Mouse (Mus musculus): ENCODE data around the gene Sco1. TPM values are rescaled to one million over a fixed set of nuclear protein-coding genes. Genes with fewer than 3 reads are reported as not detected.
A peak's percentile ranks its signal among the peaks of the same experiment; 100 is the strongest.

Gene Sco1
- total and polyA plus RNA-seq, 3 experiments, result 14.1 to 32.9 TPM; not detected in 1

DNA sequence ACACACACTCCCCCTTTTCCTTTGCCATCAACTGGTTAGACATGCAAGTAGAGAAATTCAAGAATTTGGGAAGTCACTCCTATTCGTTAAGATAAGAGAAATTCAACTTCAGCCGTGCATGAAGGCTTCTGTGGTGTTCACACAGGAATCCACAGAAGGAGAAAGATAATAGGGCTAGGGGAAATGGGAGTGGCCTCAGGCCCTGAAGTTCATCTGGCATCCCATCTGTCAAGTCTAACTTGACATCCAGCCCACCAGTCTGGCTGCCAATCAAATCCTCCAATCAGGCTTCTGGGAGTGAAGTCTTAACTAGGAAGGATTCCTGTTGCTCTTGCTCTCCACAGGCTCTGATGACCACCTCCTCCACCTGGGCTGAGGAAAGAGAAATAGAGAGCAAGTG is 49.6 kb upstream of the Sco1 start:
- Histone ChIP-seq H3K4me3 (ENCODE audit: control insufficient read depth in 1 of 2, insufficient read depth in 1 of 2, low read depth in 2 of 2, low read length in 2 of 2) (no peak overlapping the region), H3K27ac (ENCODE audit: control insufficient read depth, low read depth, low read length) (no peak overlapping the region), H3K9ac (ENCODE audit: control insufficient read depth, low read depth, low read length, poor library complexity, severe bottlenecking) (no peak overlapping the region), H3K36me3 (ENCODE audit: control insufficient read depth in 1 of 2, insufficient read depth in 2 of 2, low read length in 2 of 2) (peaks cover 0 to 4% of the 10 kb centered on the region in 2 experiments; a peak in 1 of 4 replicates), H3K27me3 (ENCODE audit: control insufficient read depth in 1 of 2, insufficient read depth in 2 of 2, low read length in 2 of 2) (no peaks in the 10 kb centered on the region), H3K4me1 (ENCODE audit: control insufficient read depth in 1 of 2, insufficient read depth in 2 of 2, low read length in 2 of 2) (no peaks in the 10 kb centered on the region; a peak in 1 of 4 replicates), H3K79me2 (ENCODE audit: control insufficient read depth, insufficient read depth, low read length, poor library complexity) (no peaks in the 10 kb centered on the region), H3K9me3 (replicated peaks; ENCODE audit: insufficient read depth, low read length) (no peaks in the 10 kb centered on the region)
- no peak for TF ChIP-seq USF1 (IDR thresholded peaks at IDR 0.05; ENCODE audit: low read depth, low read length)
- TF ChIP-seq KAT2A (conservative IDR thresholded peaks at IDR 0.05; ENCODE audit: low read depth, low read length), result no peak
- peak in 1 of 2 experiments; percentile 26; a peak in 1 of 4 replicates for TF ChIP-seq EP300 (IDR thresholded peaks at IDR 0.05; ENCODE audit: low read depth in 1 of 2, low read length in 2 of 2)
- TF ChIP-seq MAX (IDR thresholded peaks at IDR 0.05; ENCODE audit: low read length), result no peak
- TF ChIP-seq BHLHE40 (IDR thresholded peaks at IDR 0.05; ENCODE audit: borderline replicate concordance, low read depth, low read length), result no peak
- no peak for TF ChIP-seq POLR2AphosphoS5 (IDR thresholded peaks at IDR 0.05; ENCODE audit: borderline replicate concordance, low read depth, low read length)
- peak; percentile 66 for DNase-seq (ENCODE audit: low read depth, low spot score)

DNA sequence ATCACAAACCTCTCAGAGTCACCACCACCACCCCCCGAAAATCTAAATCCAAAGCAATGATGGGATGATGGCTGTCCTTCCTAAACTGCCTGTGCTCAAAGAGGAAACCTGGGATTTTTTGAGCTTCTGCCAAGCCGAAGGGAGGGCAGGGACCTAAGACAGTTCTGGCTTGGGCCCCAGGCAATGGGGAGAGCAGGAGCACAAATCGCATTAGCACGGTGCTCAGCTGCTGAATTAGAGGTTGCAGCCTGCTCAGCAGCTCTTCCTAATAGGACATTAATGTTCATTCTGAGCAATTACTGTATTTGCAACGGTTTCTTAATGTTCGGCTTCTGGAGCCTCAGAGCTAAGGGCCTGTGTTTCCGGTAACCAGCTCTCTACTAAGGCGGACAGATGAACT is 44.5 kb upstream of the Sco1 start:
- Histone ChIP-seq H3K36me3 (ENCODE audit: control insufficient read depth in 1 of 2, insufficient read depth in 2 of 2, low read length in 2 of 2) (no peaks in the 10 kb centered on the region), H3K79me2 (ENCODE audit: control insufficient read depth, insufficient read depth, low read length, poor library complexity) (no peaks in the 10 kb centered on the region), H3K9ac (ENCODE audit: control insufficient read depth, low read depth, low read length, poor library complexity, severe bottlenecking) (no peak overlapping the region), H3K4me3 (ENCODE audit: control insufficient read depth in 1 of 2, insufficient read depth in 1 of 2, low read depth in 2 of 2, low read length in 2 of 2) (no peak overlapping the region), H3K27ac (ENCODE audit: control insufficient read depth, low read depth, low read length) (no peak overlapping the region), H3K9me3 (replicated peaks; ENCODE audit: insufficient read depth, low read length) (no peaks in the 10 kb centered on the region), H3K4me1 (ENCODE audit: control insufficient read depth in 1 of 2, insufficient read depth in 2 of 2, low read length in 2 of 2) (no peaks in the 10 kb centered on the region), H3K27me3 (ENCODE audit: control insufficient read depth in 1 of 2, insufficient read depth in 2 of 2, low read length in 2 of 2) (0 out of 4 replicates have a peak, but pooled peaks cover 0 to 2% of the 10 kb centered on the region in 2 experiments)
- no peak for DNase-seq (ENCODE audit: low read depth, low spot score)
- TF ChIP-seq BHLHE40 (IDR thresholded peaks at IDR 0.05; ENCODE audit: borderline replicate concordance, low read depth, low read length) (no peak), JUND (IDR thresholded peaks at IDR 0.05; ENCODE audit: low read depth, low read length) (no peak), TBP (IDR thresholded peaks at IDR 0.05; ENCODE audit: low read depth, low read length) (no peak), SMC3 (IDR thresholded peaks at IDR 0.05; ENCODE audit: low read depth, low read length) (no peak), UBTF (IDR thresholded peaks at IDR 0.05; ENCODE audit: borderline replicate concordance, insufficient read depth, low read depth, low read length) (no peak), NELFE (IDR thresholded peaks at IDR 0.05; ENCODE audit: low read depth, low read length) (no peak), KAT2A (conservative IDR thresholded peaks at IDR 0.05; ENCODE audit: low read depth, low read length) (no peak)

DNA sequence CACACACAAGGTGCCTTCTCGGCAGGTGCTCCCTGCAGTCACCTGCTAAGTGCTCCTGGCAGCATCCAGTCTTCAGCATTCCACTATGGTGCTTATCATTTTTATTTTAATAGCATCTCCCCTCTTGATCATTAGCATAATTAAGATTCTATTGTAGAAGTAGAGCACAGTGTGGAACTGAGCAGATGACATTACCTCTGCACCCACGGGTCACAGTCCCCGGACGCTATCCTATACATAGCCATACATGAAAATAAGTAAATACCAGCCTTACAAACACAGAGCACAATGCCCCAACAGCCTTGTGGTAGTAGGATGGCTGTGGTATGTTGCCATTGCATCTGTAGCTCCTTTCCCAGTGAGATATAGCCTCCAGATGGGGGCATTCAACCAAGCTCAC is 43.9 kb upstream of the Sco1 start:
- no peak overlapping the region for H3K9ac ChIP-seq (ENCODE audit: control insufficient read depth, low read depth, low read length, poor library complexity, severe bottlenecking)
- H3K36me3 ChIP-seq (ENCODE audit: control insufficient read depth in 1 of 2, insufficient read depth in 2 of 2, low read length in 2 of 2), result no peaks in the 10 kb centered on the region
- no peak overlapping the region for H3K27ac ChIP-seq (ENCODE audit: control insufficient read depth, low read depth, low read length)
- TF ChIP-seq MAZ (IDR thresholded peaks at IDR 0.05; ENCODE audit: low read depth, low read length) (no peak), CHD1 (IDR thresholded peaks at IDR 0.05; ENCODE audit: low read depth, low read length) (no peak), USF1 (IDR thresholded peaks at IDR 0.05; ENCODE audit: low read depth, low read length) (no peak), CTCF (IDR thresholded peaks at IDR 0.05 in 2 of 3, conservative IDR thresholded peaks at IDR 0.05 in 1 of 3; ENCODE audit: control insufficient read depth in 1 of 3, insufficient read depth in 1 of 3, low read depth in 2 of 3, low read length in 3 of 3, poor library complexity in 1 of 3, severe bottlenecking in 1 of 3) (no peak), TAL1 (IDR thresholded peaks at IDR 0.05; ENCODE audit: low read length) (no peak), E2F4 (IDR thresholded peaks at IDR 0.05; ENCODE audit: borderline replicate concordance, low read depth, low read length) (no peak), MXI1 (IDR thresholded peaks at IDR 0.05; ENCODE audit: low read depth, low read length) (no peak), MYC (IDR thresholded peaks at IDR 0.05; ENCODE audit: low read depth, low read length) (no peak), BHLHE40 (IDR thresholded peaks at IDR 0.05; ENCODE audit: borderline replicate concordance, low read depth, low read length) (no peak), KAT2A (conservative IDR thresholded peaks at IDR 0.05; ENCODE audit: low read depth, low read length) (no peak), POLR2A (IDR thresholded peaks at IDR 0.05; ENCODE audit: control insufficient read depth in 1 of 2, insufficient read depth in 1 of 2, low read depth in 1 of 2, low read length in 2 of 2, poor library complexity in 1 of 2) (no peak), MAFK (IDR thresholded peaks at IDR 0.05; ENCODE audit: borderline replicate concordance, low read depth, low read length) (no peak), RAD21 (IDR thresholded peaks at IDR 0.05; ENCODE audit: low read depth, low read length) (no peak)
- H3K27me3 ChIP-seq (ENCODE audit: control insufficient read depth in 1 of 2, insufficient read depth in 2 of 2, low read length in 2 of 2), result 0 out of 4 replicates have a peak, but pooled peaks cover 0 to 2% of the 10 kb centered on the region in 2 experiments
- DNase-seq (ENCODE audit: low read depth, low spot score), result no peak
- H3K79me2 ChIP-seq (ENCODE audit: control insufficient read depth, insufficient read depth, low read length, poor library complexity), result no peaks in the 10 kb centered on the region
- no peaks in the 10 kb centered on the region for H3K4me1 ChIP-seq (ENCODE audit: control insufficient read depth in 1 of 2, insufficient read depth in 2 of 2, low read length in 2 of 2)
- H3K9me3 ChIP-seq (replicated peaks; ENCODE audit: insufficient read depth, low read length), result no peaks in the 10 kb centered on the region
- H3K4me3 ChIP-seq (ENCODE audit: control insufficient read depth in 1 of 2, insufficient read depth in 1 of 2, low read depth in 2 of 2, low read length in 2 of 2), result no peak overlapping the region

Data from MEL (cell line).